Mouse (Mus musculus): Measurements from ENCODE around the gene Slit1. TPM values are rescaled to one million over a fixed set of nuclear protein-coding genes. Genes with fewer than 3 reads are reported as not detected.

The Slit1 gene
- polyA plus RNA-seq, 1 experiment = 0.06 TPM

GRCm38 (mm10) chr19:41737657-41738428 lies 5.6 kb downstream of the Slit1 start:
- no peaks in the 10 kb centered on the region for H3K9me3 ChIP-seq (ENCODE audit: control insufficient read depth, low read length)
- no peak for TF ChIP-seq TAL1 (IDR thresholded peaks at IDR 0.05; ENCODE audit: low read length)
- no peak for TF ChIP-seq GATA1 (IDR thresholded peaks at IDR 0.05; ENCODE audit: low read length)
- H3K36me3 ChIP-seq (ENCODE audit: control insufficient read depth) = no peaks in the 10 kb centered on the region
- H3K4me1 ChIP-seq (ENCODE audit: control insufficient read depth) = peaks cover 42% of the 10 kb centered on the region
- H3K4me3 ChIP-seq (replicated peaks) = peak overlapping the region; percentile 60
- peaks cover 49% of the 10 kb centered on the region for H3K27me3 ChIP-seq (ENCODE audit: control insufficient read depth)

GRCm38 (mm10) chr19:41734685-41735084 lies 8.8 kb downstream of the Slit1 start:
- H3K4me1 ChIP-seq (ENCODE audit: control insufficient read depth) = peaks cover 39% of the 10 kb centered on the region
- H3K4me3 ChIP-seq (replicated peaks) = no peak overlapping the region
- no peaks in the 10 kb centered on the region for H3K36me3 ChIP-seq (ENCODE audit: control insufficient read depth)
- H3K9me3 ChIP-seq (ENCODE audit: control insufficient read depth, low read length) = peaks cover 9% of the 10 kb centered on the region
- H3K27me3 ChIP-seq (ENCODE audit: control insufficient read depth) = peaks cover 21% of the 10 kb centered on the region
- TF ChIP-seq GATA1 (IDR thresholded peaks at IDR 0.05; ENCODE audit: low read length) (no peak), TAL1 (IDR thresholded peaks at IDR 0.05; ENCODE audit: low read length) (no peak)

- Histone ChIP-seq H3K4me1 (ENCODE audit: control insufficient read depth) (peaks cover 2% of the 10 kb centered on the region), H3K9me3 (ENCODE audit: control insufficient read depth, low read length) (no peaks in the 10 kb centered on the region), H3K4me3 (replicated peaks) (no peak overlapping the region), H3K27me3 (ENCODE audit: control insufficient read depth) (no peaks in the 10 kb centered on the region), H3K36me3 (ENCODE audit: control insufficient read depth) (no peaks in the 10 kb centered on the region)
- TF ChIP-seq TAL1 (IDR thresholded peaks at IDR 0.05; ENCODE audit: low read length) (no peak), GATA1 (IDR thresholded peaks at IDR 0.05; ENCODE audit: low read length) (no peak)
Observed at GRCm38 (mm10) chr19:41725491-41725890, 18.0 kb downstream of the Slit1 start.

GRCm38 (mm10) chr19:41724831-41725470 lies 18.5 kb downstream of the Slit1 start:
- H3K9me3 ChIP-seq (ENCODE audit: control insufficient read depth, low read length) = no peaks in the 10 kb centered on the region
- TF ChIP-seq TAL1 (IDR thresholded peaks at IDR 0.05; ENCODE audit: low read length) = no peak
- TF ChIP-seq GATA1 (IDR thresholded peaks at IDR 0.05; ENCODE audit: low read length) = no peak
- H3K4me3 ChIP-seq (replicated peaks) = no peak overlapping the region
- no peaks in the 10 kb centered on the region for H3K27me3 ChIP-seq (ENCODE audit: control insufficient read depth)
- H3K4me1 ChIP-seq (ENCODE audit: control insufficient read depth) = peaks cover 2% of the 10 kb centered on the region
- H3K36me3 ChIP-seq (ENCODE audit: control insufficient read depth) = no peaks in the 10 kb centered on the region

GRCm38 (mm10) chr19:41723337-41723736 lies 20.1 kb downstream of the Slit1 start:
- no peak overlapping the region for H3K4me3 ChIP-seq (replicated peaks)
- H3K9me3 ChIP-seq (ENCODE audit: control insufficient read depth, low read length) = no peaks in the 10 kb centered on the region
- H3K36me3 ChIP-seq (ENCODE audit: control insufficient read depth) = no peaks in the 10 kb centered on the region
- H3K4me1 ChIP-seq (ENCODE audit: control insufficient read depth) = peaks cover 2% of the 10 kb centered on the region
- no peak for TF ChIP-seq GATA1 (IDR thresholded peaks at IDR 0.05; ENCODE audit: low read length)
- TF ChIP-seq TAL1 (IDR thresholded peaks at IDR 0.05; ENCODE audit: low read length) = no peak
- H3K27me3 ChIP-seq (ENCODE audit: control insufficient read depth) = no peaks in the 10 kb centered on the region

GRCm38 (mm10) chr19:41719436-41719835 lies 24.0 kb downstream of the Slit1 start:
- Histone ChIP-seq H3K36me3 (ENCODE audit: control insufficient read depth) (no peaks in the 10 kb centered on the region), H3K9me3 (ENCODE audit: control insufficient read depth, low read length) (no peaks in the 10 kb centered on the region), H3K27me3 (ENCODE audit: control insufficient read depth) (no peaks in the 10 kb centered on the region), H3K4me1 (ENCODE audit: control insufficient read depth) (no peaks in the 10 kb centered on the region), H3K4me3 (replicated peaks) (no peak overlapping the region)
- TF ChIP-seq GATA1 (IDR thresholded peaks at IDR 0.05; ENCODE audit: low read length) (no peak), TAL1 (IDR thresholded peaks at IDR 0.05; ENCODE audit: low read length) (no peak)

- H3K9me3 ChIP-seq (ENCODE audit: control insufficient read depth, low read length) = no peaks in the 10 kb centered on the region
- H3K4me3 ChIP-seq (replicated peaks) = no peak overlapping the region
- no peaks in the 10 kb centered on the region for H3K36me3 ChIP-seq (ENCODE audit: control insufficient read depth)
- TF ChIP-seq TAL1 (IDR thresholded peaks at IDR 0.05; ENCODE audit: low read length) = no peak
- TF ChIP-seq GATA1 (IDR thresholded peaks at IDR 0.05; ENCODE audit: low read length) = no peak
- no peaks in the 10 kb centered on the region for H3K27me3 ChIP-seq (ENCODE audit: control insufficient read depth)
- no peaks in the 10 kb centered on the region for H3K4me1 ChIP-seq (ENCODE audit: control insufficient read depth)
Observed at GRCm38 (mm10) chr19:41716233-41717218, 26.9 kb downstream of the Slit1 start.

- H3K27me3 ChIP-seq (ENCODE audit: control insufficient read depth) = no peaks in the 10 kb centered on the region
- H3K9me3 ChIP-seq (ENCODE audit: control insufficient read depth, low read length) = no peaks in the 10 kb centered on the region
- H3K4me1 ChIP-seq (ENCODE audit: control insufficient read depth) = no peaks in the 10 kb centered on the region
- no peak overlapping the region for H3K4me3 ChIP-seq (replicated peaks)
- TF ChIP-seq TAL1 (IDR thresholded peaks at IDR 0.05; ENCODE audit: low read length) (no peak), GATA1 (IDR thresholded peaks at IDR 0.05; ENCODE audit: low read length) (no peak)
- H3K36me3 ChIP-seq (ENCODE audit: control insufficient read depth) = no peaks in the 10 kb centered on the region
Observed at GRCm38 (mm10) chr19:41714431-41714917, 29.0 kb downstream of the Slit1 start.
